Comparison of ENCODE assay signal across 28 mouse cellular contexts in genomic region chr17:23695801-23696200, GRCm38 (mm10). TPM values are rescaled to one million over a fixed set of nuclear protein-coding genes. Genes with fewer than 3 reads are reported as not detected.
DNase-seq lines count a peak whose midpoint lies in the region; ATAC-seq and TF ChIP-seq lines count a peak whose summit lies in the region.
"Had no signal": no experiment of that assay in that cellular context is flagged by ENCODE, and none has a peak within 500 bp of the region (broad histone marks: within the 10 kb centered on the region; RNA-seq: fewer than 3 reads in every experiment).

No protein-coding gene starts in this region.

- DNase-seq in kidney, adult 9 months = no peak
- DNase-seq in ES-E14 (ENCODE audit: low read depth, low spot score) = no peak
- peak; percentile 39 for DNase-seq in embryonic facial prominence, embryonic 14.5 days (ENCODE audit: low spot score)
- DNase-seq in right cerebral cortex, postnatal 14 days = no peak
- DNase-seq: adrenal gland, postnatal 25 days; cerebellum, adult 8-10 months; gastrocnemius, postnatal 25 days; heart, adult 18-20 months; kidney, postnatal 14 days; layer of hippocampus, postnatal 36 days; right cerebral cortex, adult 18-20 months; thymus, adult 2 months had no signal

- no peak overlapping the region for H3K9ac ChIP-seq in kidney, embryonic 16.5 days (replicated peaks; ENCODE audit: low read length)
- H3K9ac ChIP-seq in ES-Bruce4 (ENCODE audit: low read depth, poor library complexity, severe bottlenecking) (peak overlapping the region; percentile 13; the same call in 1 of the 2 replicates), ES-E14 (ENCODE audit: insufficient read depth, low read depth, low read length, poor library complexity, severe bottlenecking) (no peak overlapping the region)
- H3K9ac ChIP-seq in embryonic facial prominence, embryonic 14.5 days (ENCODE audit: low read depth, low read length) = no peak overlapping the region
- H3K9ac ChIP-seq in intestine, postnatal 0 days (ENCODE audit: low read depth, low read length) = no peak overlapping the region
- H3K9ac ChIP-seq: heart, embryonic 13.5 days; hindbrain, embryonic 15.5 days; limb, embryonic 15.5 days; liver, embryonic 14.5 days; midbrain, embryonic 12.5 days; neural tube, embryonic 15.5 days had no signal

- in situ Hi-C loops in ES-E14 (cut with MboI; ENCODE audit: low sequenced_read_pairs in 2 of 2, unreplicated experiment in 2 of 2) = no loop called here

- no peaks in the 10 kb centered on the region for H3K9me3 ChIP-seq in kidney, embryonic 16.5 days (ENCODE audit: low read length)
- H3K9me3 ChIP-seq in ES-Bruce4 (replicated peaks; ENCODE audit: control insufficient read depth, insufficient read depth, low read length, poor library complexity, severe bottlenecking) = no peaks in the 10 kb centered on the region
- H3K9me3 ChIP-seq in ES-E14 (ENCODE audit: control insufficient read depth, insufficient read depth, low read depth, low read length) = no peaks in the 10 kb centered on the region
- no peaks in the 10 kb centered on the region for H3K9me3 ChIP-seq in embryonic facial prominence, embryonic 14.5 days (ENCODE audit: control insufficient read depth, low read length)
- H3K9me3 ChIP-seq in intestine, postnatal 0 days (ENCODE audit: control insufficient read depth) = no peaks in the 10 kb centered on the region
- H3K9me3 ChIP-seq: heart, embryonic 13.5 days; hindbrain, embryonic 15.5 days; limb, embryonic 15.5 days; midbrain, embryonic 12.5 days; neural tube, embryonic 15.5 days had no signal

- no peak overlapping the region for H3K4me2 ChIP-seq in kidney, embryonic 16.5 days (replicated peaks; ENCODE audit: low read depth, low read length)
- no peak overlapping the region for H3K4me2 ChIP-seq in embryonic facial prominence, embryonic 14.5 days (ENCODE audit: low read depth, low read length)
- H3K4me2 ChIP-seq in intestine, postnatal 0 days (replicated peaks; ENCODE audit: low read depth) = no peak overlapping the region
- H3K4me2 ChIP-seq: heart, embryonic 13.5 days; hindbrain, embryonic 15.5 days; limb, embryonic 15.5 days; midbrain, embryonic 12.5 days; neural tube, embryonic 15.5 days had no signal

- no peak for TF ChIP-seq POLR2A in ES-Bruce4 (IDR thresholded peaks at IDR 0.05; ENCODE audit: insufficient read depth, low read length)

- TF ChIP-seq CTCF in ES-Bruce4 (IDR thresholded peaks at IDR 0.05; ENCODE audit: low read depth, low read length) = no peak
- no peak for TF ChIP-seq CTCF in intestine, postnatal 0 days (IDR thresholded peaks at IDR 0.05; ENCODE audit: low read depth)

- 10% methylated on average over 3 of the region's 3 CpGs for WGBS in kidney, embryonic 16.5 days
- 16% methylated on average over 3 of the region's 3 CpGs for WGBS in embryonic facial prominence, embryonic 14.5 days
- 43% methylated on average over 3 of the region's 3 CpGs for WGBS in intestine, postnatal 0 days

- peaks cover 8% of the 10 kb centered on the region; the same call in 1 of the 2 replicates for H3K27me3 ChIP-seq in kidney, embryonic 16.5 days (ENCODE audit: insufficient read depth, low read length)
- no peaks in the 10 kb centered on the region for H3K27me3 ChIP-seq in ES-Bruce4 (ENCODE audit: control insufficient read depth, insufficient read depth, low read length, poor library complexity, severe bottlenecking)
- peaks cover 29% of the 10 kb centered on the region for H3K27me3 ChIP-seq in embryonic facial prominence, embryonic 14.5 days (replicated peaks; ENCODE audit: control insufficient read depth, insufficient read depth, low read length)
- H3K27me3 ChIP-seq in intestine, postnatal 0 days (replicated peaks; ENCODE audit: control insufficient read depth, insufficient read depth, low read length) = peaks cover 3% of the 10 kb centered on the region; the same call in 1 of the 2 replicates

- no peak overlapping the region for H3K4me3 ChIP-seq in kidney, embryonic 16.5 days (ENCODE audit: low read length)
- H3K4me3 ChIP-seq in ES-Bruce4 (ENCODE audit: low read depth, low read length) (no peak overlapping the region), ES-E14 (ENCODE audit: insufficient read depth in 1 of 2, low read depth in 1 of 2, low read length in 2 of 2, poor library complexity in 1 of 2, severe bottlenecking in 1 of 2) (no peak overlapping the region)
- no peak overlapping the region for H3K4me3 ChIP-seq in embryonic facial prominence, embryonic 14.5 days (ENCODE audit: low read depth, low read length)
- no peak overlapping the region for H3K4me3 ChIP-seq in intestine, postnatal 0 days (ENCODE audit: low read depth, low read length)
- H3K4me3 ChIP-seq: heart, embryonic 13.5 days; hindbrain, embryonic 15.5 days; layer of hippocampus, adult 2 months; limb, embryonic 15.5 days; midbrain, embryonic 12.5 days; neural tube, embryonic 15.5 days had no signal

- H3K27ac ChIP-seq in kidney, embryonic 16.5 days (ENCODE audit: low read length) = peak overlapping the region; percentile 81
- H3K27ac ChIP-seq in ES-Bruce4 (ENCODE audit: insufficient read depth, low read length) (peak overlapping the region; percentile 55), ES-E14 (ENCODE audit: insufficient read depth, low read depth, low read length, poor library complexity, severe bottlenecking) (peak overlapping the region; percentile 53)
- no peak overlapping the region for H3K27ac ChIP-seq in embryonic facial prominence, embryonic 14.5 days (replicated peaks; ENCODE audit: low read depth, low read length)
- no peak overlapping the region for H3K27ac ChIP-seq in intestine, postnatal 0 days (ENCODE audit: low read depth, low read length)
- H3K27ac ChIP-seq: heart, embryonic 13.5 days; hindbrain, embryonic 15.5 days; layer of hippocampus, adult 2 months; limb, embryonic 15.5 days; liver, embryonic 14.5 days; midbrain, embryonic 12.5 days; neural tube, embryonic 15.5 days had no signal

- TF ChIP-seq EP300 in ES-Bruce4 (IDR thresholded peaks at IDR 0.05; ENCODE audit: insufficient read depth, low read depth, low read length) = 0 out of 2 replicates have a peak, but pooled peaks have one; percentile 21

- H3K4me1 ChIP-seq in kidney, embryonic 16.5 days (ENCODE audit: insufficient read depth, low read length) = peaks cover 42% of the 10 kb centered on the region
- H3K4me1 ChIP-seq in ES-Bruce4 (ENCODE audit: control insufficient read depth, insufficient read depth, low read length) (peaks cover 10% of the 10 kb centered on the region), ES-E14 (ENCODE audit: control insufficient read depth in 2 of 2, insufficient read depth in 2 of 2, low read length in 2 of 2, poor library complexity in 1 of 2) (peaks cover 2 to 27% of the 10 kb centered on the region in 2 experiments; a peak in 3 of 4 replicates)
- no peaks in the 10 kb centered on the region for H3K4me1 ChIP-seq in embryonic facial prominence, embryonic 14.5 days (ENCODE audit: control insufficient read depth, insufficient read depth, low read length)
- no peaks in the 10 kb centered on the region; the same call in 1 of the 2 replicates for H3K4me1 ChIP-seq in intestine, postnatal 0 days (replicated peaks; ENCODE audit: control insufficient read depth, insufficient read depth, low read length)

- no peaks in the 10 kb centered on the region for H3K36me3 ChIP-seq in kidney, embryonic 16.5 days (ENCODE audit: insufficient read depth, low read length)
- H3K36me3 ChIP-seq in ES-Bruce4 (ENCODE audit: control insufficient read depth, insufficient read depth, low read length, poor library complexity, severe bottlenecking) = no peaks in the 10 kb centered on the region
- H3K36me3 ChIP-seq in ES-E14 (ENCODE audit: control insufficient read depth, insufficient read depth, low read length, poor library complexity, severe bottlenecking) = no peaks in the 10 kb centered on the region
- H3K36me3 ChIP-seq in embryonic facial prominence, embryonic 14.5 days (ENCODE audit: control insufficient read depth, insufficient read depth, low read length) = no peaks in the 10 kb centered on the region
- no peaks in the 10 kb centered on the region for H3K36me3 ChIP-seq in intestine, postnatal 0 days (ENCODE audit: control insufficient read depth, insufficient read depth)
- H3K36me3 ChIP-seq: heart, embryonic 13.5 days; hindbrain, embryonic 15.5 days; limb, embryonic 15.5 days; midbrain, embryonic 12.5 days; neural tube, embryonic 15.5 days had no signal

- peak; percentile 68 for ATAC-seq in kidney, embryonic 16.5 days (ENCODE audit: low FRiP score, low TSS enrichment)
- 0 out of 2 replicates have a peak, but pooled peaks have one; percentile 8 for ATAC-seq in embryonic facial prominence, embryonic 14.5 days (ENCODE audit: low read depth)
- no peak for ATAC-seq in intestine, postnatal 0 days
- ATAC-seq: forebrain, embryonic 16.5 days; lung, postnatal 0 days had no signal

RNA-seq across cellular contexts. Expression of gene Cldn9, which starts 12.0 kb away (rescaled TPM):
- 60.0 and 63.5 TPM in 2 replicates for polyA plus RNA-seq in kidney, embryonic 16.5 days (2015; fragmentation: Nextera tagmentation; extraction: Ambion mirVana)
- polyA plus RNA-seq in ES-Bruce4 (2011; ENCODE audit: insufficient read depth, insufficient read length, low read depth, missing spikeins) = 1.7 and 2.9 TPM in 2 replicates
- total RNA-seq in ES-E14 (2012; rRNA removed) = 3.7 and 5.7 TPM in 2 replicates
- polyA plus RNA-seq in embryonic facial prominence, embryonic 14.5 days (2014; fragmentation: Nextera tagmentation; extraction: Ambion mirVana) = 14.6 and 17.9 TPM in 2 replicates
- polyA plus RNA-seq in intestine, postnatal 0 days (2015; fragmentation: Nextera tagmentation; extraction: Ambion mirVana) = 0.23 and 0.34 TPM in 2 replicates
- total RNA-seq: adrenal gland, postnatal 25 days; heart, adult 18-20 months; heart, postnatal 25 days; megakaryocyte, adult 5-6 weeks had no signal

RNA-seq across cellular contexts. Expression of gene Cldn6, which starts 16.8 kb away (rescaled TPM):
- 242 and 253 TPM in 2 replicates for polyA plus RNA-seq in kidney, embryonic 16.5 days (2015; fragmentation: Nextera tagmentation; extraction: Ambion mirVana)
- polyA plus RNA-seq in ES-Bruce4 (2011; ENCODE audit: insufficient read depth, insufficient read length, low read depth, missing spikeins) = 300 and 333 TPM in 2 replicates
- 72.7 and 199 TPM in 2 replicates for total RNA-seq in ES-E14 (2012; rRNA removed)
- polyA plus RNA-seq in embryonic facial prominence, embryonic 14.5 days (2014; fragmentation: Nextera tagmentation; extraction: Ambion mirVana) = 17.0 and 22.6 TPM in 2 replicates
- polyA plus RNA-seq in intestine, postnatal 0 days (2015; fragmentation: Nextera tagmentation; extraction: Ambion mirVana) = 0.38 and 0.42 TPM in 2 replicates
- total RNA-seq: adrenal gland, postnatal 25 days; gastrocnemius, postnatal 25 days; heart, adult 18-20 months; heart, postnatal 25 days; layer of hippocampus, adult 2 months; layer of hippocampus, postnatal 36 days; left cerebral cortex, postnatal 14 days; megakaryocyte, adult 5-6 weeks had no signal
- polyA plus RNA-seq: C2C12 had no signal

RNA-seq across cellular contexts. Expression of gene Tnfrsf12a, which starts 18.5 kb away (rescaled TPM):
- polyA plus RNA-seq in kidney, embryonic 16.5 days (2015; fragmentation: Nextera tagmentation; extraction: Ambion mirVana) = 28.9 and 31.2 TPM in 2 replicates
- 51.7 and 61.7 TPM in 2 replicates for polyA plus RNA-seq in ES-Bruce4 (2011; ENCODE audit: insufficient read depth, insufficient read length, low read depth, missing spikeins)
- total RNA-seq in ES-E14 (2012; rRNA removed) = 101 and 138 TPM in 2 replicates
- 23.3 and 30.7 TPM in 2 replicates for polyA plus RNA-seq in embryonic facial prominence, embryonic 14.5 days (2014; fragmentation: Nextera tagmentation; extraction: Ambion mirVana)
- polyA plus RNA-seq in intestine, postnatal 0 days (2015; fragmentation: Nextera tagmentation; extraction: Ambion mirVana) = 46.6 and 50.9 TPM in 2 replicates

RNA-seq across cellular contexts. Expression of gene Thoc6, which starts 22.1 kb away (rescaled TPM):
- polyA plus RNA-seq in kidney, embryonic 16.5 days (2015; fragmentation: Nextera tagmentation; extraction: Ambion mirVana) = 59.8 and 65.5 TPM in 2 replicates
- polyA plus RNA-seq in ES-Bruce4 (2011; ENCODE audit: insufficient read depth, insufficient read length, low read depth, missing spikeins) = 57.3 and 63.1 TPM in 2 replicates
- total RNA-seq in ES-E14 (2012; rRNA removed) = 53.7 and 64.9 TPM in 2 replicates
- polyA plus RNA-seq in embryonic facial prominence, embryonic 14.5 days (2014; fragmentation: Nextera tagmentation; extraction: Ambion mirVana) = 35.1 and 38.1 TPM in 2 replicates
- polyA plus RNA-seq in intestine, postnatal 0 days (2015; fragmentation: Nextera tagmentation; extraction: Ambion mirVana) = 14.7 and 15.5 TPM in 2 replicates

RNA-seq across cellular contexts. Expression of gene Hcfc1r1, which starts 22.4 kb away (rescaled TPM):
- 73.4 and 83.7 TPM in 2 replicates for polyA plus RNA-seq in kidney, embryonic 16.5 days (2015; fragmentation: Nextera tagmentation; extraction: Ambion mirVana)
- polyA plus RNA-seq in ES-Bruce4 (2011; ENCODE audit: insufficient read depth, insufficient read length, low read depth, missing spikeins) = 145 and 149 TPM in 2 replicates
- 26.4 and 36.4 TPM in 2 replicates for total RNA-seq in ES-E14 (2012; rRNA removed)
- polyA plus RNA-seq in embryonic facial prominence, embryonic 14.5 days (2014; fragmentation: Nextera tagmentation; extraction: Ambion mirVana) = 94.8 and 107 TPM in 2 replicates
- polyA plus RNA-seq in intestine, postnatal 0 days (2015; fragmentation: Nextera tagmentation; extraction: Ambion mirVana) = 131 and 136 TPM in 2 replicates

Comparison
In these comparisons a context has a peak if more than half of its experiments do, and no peak if none do; other contexts are left out.
1. H3K27ac ChIP-seq: peak in kidney, embryonic 16.5 days (single experiment), ES-Bruce4 (single experiment) and ES-E14 (single experiment); none in embryonic facial prominence, embryonic 14.5 days (single experiment) and intestine, postnatal 0 days (single experiment).
2. RNA of gene Cldn6, which starts 16.8 kb away (polyA plus RNA-seq): 300 to 333 TPM in ES-Bruce4 and 242 to 253 TPM in kidney, embryonic 16.5 days; 17.0 to 22.6 TPM in embryonic facial prominence, embryonic 14.5 days and 0.38 to 0.42 TPM in intestine, postnatal 0 days; every median in the first group is over 10 times any median in the second.